Mouse (Mus musculus): Measurements from ENCODE around the gene Cdk5rap3.

GRCm38 (mm10) chr11:96938426-96938800 lies 22.1 kb upstream of the Cdk5rap3 start:
- TF ChIP-seq GATA1 (IDR thresholded peaks at IDR 0.05; ENCODE audit: borderline replicate concordance, low read length) (no peak), FLI1 (IDR thresholded peaks at IDR 0.05; ENCODE audit: low read length) (no peak)

Measured in megakaryocyte, embryonic 14.5 days (primary cell).